In the genomic region with DNA sequence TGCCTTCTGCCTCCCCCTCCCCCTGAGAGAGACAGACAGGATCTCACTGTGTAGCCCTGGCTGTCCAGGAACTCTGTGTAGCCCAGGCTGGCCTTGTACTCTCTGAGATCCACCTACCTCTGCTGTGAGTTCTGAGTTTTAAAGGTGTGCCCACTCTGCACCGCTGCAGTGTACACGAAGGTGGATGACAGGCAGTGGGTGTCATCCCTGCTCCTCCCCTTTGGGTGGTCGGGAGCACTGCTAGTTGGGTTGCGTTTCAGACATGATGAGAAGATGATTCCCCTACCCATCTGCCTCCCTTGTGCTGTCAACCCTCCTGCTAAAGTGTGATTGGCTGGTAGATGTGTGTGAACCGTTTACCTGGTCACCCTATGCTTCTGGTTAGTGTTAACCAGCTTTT, we compare ENCODE assay signal across 33 mouse cellular contexts. TPM values are rescaled to one million over a fixed set of nuclear protein-coding genes. Genes with fewer than 3 reads are reported as not detected.
"Had no signal": no experiment of that assay in that cellular context is flagged by ENCODE, and none has a peak within 500 bp of the region (broad histone marks: within the 10 kb centered on the region; RNA-seq: fewer than 3 reads in every experiment).

No protein-coding gene starts in this region.

- DNase-seq: gastrocnemius, postnatal 25 days; heart, postnatal 10 days; layer of hippocampus, adult 9-11 months; liver; liver, embryonic 13.5 days; liver, postnatal 0 days had no signal

- H3K4me3 ChIP-seq: heart, embryonic 13.5 days; heart, embryonic 15.5 days; hindbrain, embryonic 10.5 days; hindbrain, embryonic 12.5 days; intestine, embryonic 15.5 days; left cerebral cortex, adult 2 months; limb, embryonic 10.5 days; limb, embryonic 12.5 days; liver, embryonic 13.5 days; liver, embryonic 15.5 days had no signal

- H3K4me2 ChIP-seq: heart, embryonic 13.5 days; heart, embryonic 15.5 days; hindbrain, embryonic 12.5 days; hindbrain, embryonic 14.5 days; intestine, embryonic 15.5 days; limb, embryonic 12.5 days; liver, embryonic 11.5 days; liver, embryonic 13.5 days; liver, embryonic 15.5 days had no signal

- H3K27me3 ChIP-seq: heart, embryonic 13.5 days; heart, embryonic 15.5 days; intestine, embryonic 15.5 days; limb, embryonic 12.5 days had no signal

- ATAC-seq: hindbrain, embryonic 16.5 days; inflammation-experienced regulatory T-cells, adult 6 months; intestine, embryonic 15.5 days; intestine, postnatal 0 days; liver, postnatal 0 days had no signal

- H3K27ac ChIP-seq: heart, embryonic 13.5 days; heart, embryonic 15.5 days; hindbrain, embryonic 10.5 days; hindbrain, embryonic 12.5 days; hindbrain, embryonic 14.5 days; intestine, embryonic 15.5 days; left cerebral cortex, adult 2 months; limb, embryonic 10.5 days; limb, embryonic 12.5 days; liver, embryonic 13.5 days; liver, embryonic 15.5 days had no signal

- H3K9ac ChIP-seq: heart, embryonic 13.5 days; heart, embryonic 15.5 days; hindbrain, embryonic 12.5 days; hindbrain, embryonic 14.5 days; intestine, embryonic 15.5 days; limb, embryonic 12.5 days; liver, embryonic 13.5 days; liver, embryonic 15.5 days; liver, postnatal 0 days had no signal

- H3K9me3 ChIP-seq: heart, embryonic 15.5 days; intestine, embryonic 15.5 days; limb, embryonic 10.5 days; limb, embryonic 12.5 days; liver, embryonic 15.5 days had no signal

RNA-seq across cellular contexts. Expression of a gene that starts 34.6 kb away (rescaled TPM):
- total RNA-seq: gastrocnemius, adult 8-10 months; gastrocnemius, postnatal 25 days; gastrocnemius, postnatal 4 days; granulocyte monocyte progenitor cell, adult 5-6 weeks; heart, postnatal 10 days; heart, postnatal 25 days; heart, postnatal 4 days; layer of hippocampus, adult 8-10 months; layer of hippocampus, postnatal 14 days; left cerebral cortex, adult 2 months; left cerebral cortex, postnatal 14 days; left cerebral cortex, postnatal 36 days had no signal
- polyA plus RNA-seq: frontal cortex, adult 2 months; heart, embryonic 13.5 days; heart, embryonic 15.5 days; hindbrain, embryonic 10.5 days; hindbrain, embryonic 12.5 days; hindbrain, embryonic 14.5 days; hindbrain, embryonic 16.5 days; inflammation-experienced regulatory T-cells, adult 6 months; kidney, embryonic 14.5 days; kidney, embryonic 16.5 days; limb, embryonic 10.5 days; limb, embryonic 14.5 days; liver, postnatal 0 days had no signal
